Mouse (Mus musculus) G1E (cell line): ENCODE data around the gene Pop5. TPM values are rescaled to one million over a fixed set of nuclear protein-coding genes. Genes with fewer than 3 reads are reported as not detected.

Source experiments
- ATAC-seq: 2 replicates; pipeline ENCODE4 v1.8.0; 2016; ENCODE audit warnings: mild to moderate bottlenecking; ENCODE audit not compliant: insufficient number of reproducible peaks, poor library complexity, low FRiP score, severe bottlenecking; ENCODE audit errors: extremely low read depth
- DNase-seq: peaks from one replicate; pipeline ENCODE4 v3.0.0; 2012; ENCODE audit warnings: low spot score
- H3K27me3 ChIP-seq: 2 replicates; pipeline ENCODE4 v1.6.1; 2012; ENCODE audit warnings: mild to moderate bottlenecking, low read length, inconsistent platforms; ENCODE audit not compliant: insufficient read depth
- H3K36me3 ChIP-seq: replicated peaks from 2 replicates; pipeline ENCODE3; 2012; ENCODE audit warnings: mild to moderate bottlenecking, inconsistent platforms
- H3K4me1 ChIP-seq: 2 replicates; pipeline ENCODE4 v1.6.1; 2012; ENCODE audit warnings: low read depth, low read length, inconsistent platforms, mixed read lengths; ENCODE audit not compliant: insufficient read depth
- H3K4me3 ChIP-seq: 2 replicates; pipeline ENCODE4 v1.5.1; 2012; ENCODE audit warnings: low read depth, mild to moderate bottlenecking, inconsistent platforms, low read length, moderate library complexity, mixed read lengths
- H3K9me3 ChIP-seq: replicated peaks from 2 replicates; pipeline ENCODE4 v1.6.1; 2012; ENCODE audit warnings: inconsistent platforms
- CTCF ChIP-seq: IDR thresholded peaks from 2 replicates; pipeline ENCODE4 v1.5.1; 2012; ENCODE audit warnings: low read depth, low read length, inconsistent platforms, mixed read lengths
- GATA1 ChIP-seq: IDR thresholded peaks from 2 replicates; pipeline ENCODE4 v1.6.1; 2012; ENCODE audit warnings: borderline replicate concordance, low read length, inconsistent platforms, mixed read lengths
- GATA2 ChIP-seq: IDR thresholded peaks from 2 replicates; pipeline ENCODE4 v1.6.1; 2012; ENCODE audit warnings: low read depth, low read length, inconsistent platforms, borderline replicate concordance
- POLR2AphosphoS5 ChIP-seq: IDR thresholded peaks from 2 replicates; pipeline ENCODE4 v1.6.1; 2012; ENCODE audit warnings: low read depth, low read length, inconsistent platforms; ENCODE audit not compliant: insufficient replicate concordance
- TAL1 ChIP-seq: conservative IDR thresholded peaks from 2 replicates; pipeline ENCODE4 v1.6.1; 2012; ENCODE audit warnings: low read depth, low read length, inconsistent platforms, mixed read lengths
- polyA plus RNA-seq: library from polyadenylated mRNA; stranded (reverse); fragments of >175 nt; gene quantifications from 2 replicates; pipeline ENCODE4 v1.2.3, GENCODE M21; 2012
- total RNA-seq, 2 experiments: library from RNA; stranded (forward) in 1 of 2; stranded (reverse) in 1 of 2; fragments of 200-1000 nt in 1 of 2; fragments of >200 nt in 1 of 2; fragmentation: Nextera tagmentation in 1 of 2; gene quantifications; 2 replicates each; pipeline ENCODE4 v1.2.3; 2014 to 2017

The Pop5 gene
- total and polyA plus RNA-seq, 3 experiments: 18.6 to 61.2 (median 24.2) TPM

DNA sequence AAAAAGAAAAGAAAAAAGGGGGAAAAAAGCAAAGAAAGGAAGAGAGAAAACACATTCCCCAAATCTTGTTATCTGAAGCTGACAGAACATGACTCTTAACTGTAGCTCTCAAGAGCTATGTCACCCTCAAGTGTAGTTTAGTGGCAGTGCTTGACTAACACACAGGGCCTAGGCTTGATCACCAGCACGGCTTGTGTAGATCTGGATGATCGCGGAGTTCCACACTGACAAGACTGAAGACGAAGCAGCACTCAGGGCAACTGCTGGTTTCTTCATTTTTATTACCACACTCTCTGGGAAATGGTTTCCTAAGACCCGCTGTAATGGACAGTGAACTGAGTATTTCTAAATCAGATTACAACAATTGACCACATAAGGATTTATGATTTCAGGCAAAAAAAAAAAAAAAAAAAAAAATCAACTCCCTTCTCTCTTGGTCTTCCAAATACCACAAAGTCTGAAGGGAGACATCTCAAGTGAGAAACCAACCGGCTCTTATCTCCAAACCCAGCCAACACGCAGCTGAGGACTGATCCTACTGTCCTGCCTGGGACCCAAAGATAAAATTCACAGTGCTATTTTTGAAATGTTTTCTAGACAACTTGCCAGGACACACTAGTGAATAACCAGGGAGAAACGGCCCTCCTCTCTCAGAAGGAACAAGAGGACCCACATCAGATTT is 31.3 kb downstream of the Pop5 start:
- Histone ChIP-seq H3K4me3 (no peak overlapping the region; the same call in 1 of the 2 replicates), H3K9me3 (no peaks in the 10 kb centered on the region), H3K27me3 (no peaks in the 10 kb centered on the region), H3K36me3 (peaks cover 73% of the 10 kb centered on the region), H3K4me1 (peaks cover 71% of the 10 kb centered on the region)
- TF ChIP-seq CTCF (no peak), TAL1 (peak; percentile 96)
- DNase-seq (peak; percentile 88), ATAC-seq (peak; percentile 88)

DNA sequence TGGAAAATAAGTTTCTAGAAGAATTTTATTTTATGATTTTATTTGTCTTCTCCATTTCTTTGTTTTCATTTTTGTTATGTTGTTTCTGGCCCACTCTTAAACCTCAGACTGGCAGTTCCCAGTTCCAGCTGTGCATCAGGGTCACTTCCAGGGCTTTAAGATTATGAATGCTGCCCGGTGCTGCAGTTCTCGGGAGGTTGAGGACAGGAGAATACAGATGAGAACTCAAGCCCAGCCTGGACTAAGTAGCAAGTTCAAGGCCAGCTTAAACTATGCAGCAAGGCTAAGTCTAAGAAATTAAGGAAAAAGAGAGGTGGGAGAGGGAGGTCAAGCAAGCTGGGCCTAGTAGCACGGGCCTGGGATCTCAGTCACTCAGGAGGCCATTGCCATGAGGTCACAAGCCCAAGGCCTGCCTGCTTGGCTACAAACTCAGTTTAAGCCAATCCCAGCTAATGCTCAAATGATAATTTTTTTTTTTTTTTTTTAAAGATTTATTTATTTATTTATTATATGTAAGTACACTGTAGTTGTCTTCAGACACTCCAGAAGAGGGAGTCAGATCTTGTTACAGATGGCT is 31.9 kb downstream of the Pop5 start:
- TF ChIP-seq GATA1 (no peak), POLR2AphosphoS5 (no peak), CTCF (no peak), GATA2 (no peak), TAL1 (no peak)
- Histone ChIP-seq H3K9me3 (no peaks in the 10 kb centered on the region), H3K4me1 (peaks cover 68% of the 10 kb centered on the region), H3K36me3 (peaks cover 68% of the 10 kb centered on the region), H3K27me3 (no peaks in the 10 kb centered on the region), H3K4me3 (peak overlapping the region; percentile 59; the same call in 1 of the 2 replicates)
- DNase-seq (no peak), ATAC-seq (no peak)

DNA sequence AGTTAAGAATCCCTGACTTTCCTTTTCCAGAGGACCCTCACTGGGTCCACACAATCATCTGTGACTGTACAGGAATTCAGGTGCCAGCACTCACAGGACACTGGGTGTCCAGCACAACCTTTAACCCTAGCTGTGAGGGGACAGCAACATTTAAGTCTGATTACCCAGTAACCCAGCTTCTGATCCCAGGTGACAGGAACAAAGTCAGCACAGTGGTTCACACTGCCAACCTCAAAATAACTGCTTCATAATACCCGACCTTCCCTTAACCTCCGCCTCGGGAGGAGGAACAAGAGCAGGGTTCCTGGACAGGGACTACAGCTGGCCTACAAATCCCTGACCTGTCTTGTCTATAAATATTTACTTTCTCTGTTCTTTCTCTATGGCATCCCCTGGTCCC is 32.6 kb downstream of the Pop5 start:
- Histone ChIP-seq H3K9me3 (no peaks in the 10 kb centered on the region), H3K4me3 (no peak overlapping the region; the same call in 1 of the 2 replicates), H3K36me3 (peaks cover 61% of the 10 kb centered on the region), H3K27me3 (no peaks in the 10 kb centered on the region), H3K4me1 (peaks cover 65% of the 10 kb centered on the region)
- TF ChIP-seq TAL1 (no peak), GATA2 (no peak), POLR2AphosphoS5 (no peak)
- DNase-seq (no peak), ATAC-seq (no peak)

DNA sequence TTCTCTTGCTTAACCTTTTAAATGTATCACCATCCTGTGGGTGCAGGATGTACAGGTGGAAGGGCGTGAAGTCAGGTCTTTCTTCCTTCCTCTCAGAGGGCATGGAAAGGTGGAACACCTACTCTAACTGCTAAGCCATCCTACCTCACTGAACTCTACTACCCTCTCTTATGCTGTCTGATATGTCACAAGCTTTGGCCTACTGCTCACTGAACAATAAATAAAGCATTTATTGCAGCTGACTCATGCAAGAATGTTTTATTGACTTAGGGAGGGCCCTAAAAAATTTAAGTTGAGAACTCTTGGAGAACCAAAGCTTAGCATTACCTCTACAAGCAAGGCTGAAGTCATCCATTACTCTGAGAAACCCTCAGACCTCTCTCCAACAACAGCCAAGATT is 34.3 kb downstream of the Pop5 start:
- H3K27me3 ChIP-seq: no peaks in the 10 kb centered on the region
- H3K4me1 ChIP-seq: peaks cover 70% of the 10 kb centered on the region
- DNase-seq (no peak), ATAC-seq (no peak)
- H3K36me3 ChIP-seq: peaks cover 48% of the 10 kb centered on the region
- no peaks in the 10 kb centered on the region for H3K9me3 ChIP-seq
- no peak for TF ChIP-seq TAL1
- TF ChIP-seq CTCF: no peak
- no peak for TF ChIP-seq GATA2
- no peak for TF ChIP-seq POLR2AphosphoS5
- no peak for TF ChIP-seq GATA1
- H3K4me3 ChIP-seq: no peak overlapping the region

DNA sequence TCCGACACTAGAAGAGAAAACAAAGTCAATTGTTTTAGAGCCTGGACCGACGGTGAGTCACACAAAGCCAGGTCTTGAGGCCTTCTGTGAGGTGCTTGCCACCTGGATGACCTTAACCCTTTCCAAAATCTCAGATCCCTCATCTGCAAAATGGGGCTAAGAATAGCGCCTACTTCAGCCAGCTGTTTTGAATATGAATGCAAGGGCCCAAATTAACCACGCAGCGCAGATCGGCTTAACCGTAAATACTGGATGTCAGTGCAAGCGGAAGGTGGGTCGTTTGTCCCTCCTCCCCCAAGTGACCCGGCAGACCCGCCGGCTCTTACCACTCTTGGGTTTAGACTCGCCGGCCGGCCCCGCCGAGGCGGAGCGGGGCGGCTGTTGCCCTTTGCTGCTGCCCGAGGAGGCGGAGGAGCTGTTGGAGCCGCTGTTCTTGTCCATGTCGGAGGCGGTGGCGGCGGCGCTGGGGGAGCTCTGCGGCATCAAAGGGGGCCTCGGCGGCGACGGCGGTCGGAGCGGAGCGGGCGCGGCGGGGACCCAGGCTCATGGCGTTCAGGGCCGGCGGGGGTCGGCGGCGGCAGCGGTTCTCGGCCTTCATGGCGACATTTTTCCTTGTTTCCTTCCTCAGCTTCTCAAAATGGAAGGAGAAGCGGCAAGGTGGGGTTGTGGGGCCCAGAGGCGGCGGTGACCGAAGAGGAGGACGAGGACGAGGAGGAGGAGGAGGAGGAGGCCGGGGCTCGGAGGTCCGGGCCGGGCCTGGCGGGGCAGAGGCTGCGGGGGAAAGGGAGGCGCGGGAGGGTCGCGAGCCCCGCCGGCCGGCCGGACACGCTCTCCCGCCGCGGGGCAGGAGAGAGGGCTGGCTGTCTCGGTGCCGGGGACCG is 36.5 kb downstream of the Pop5 start:
- DNase-seq (peak; percentile 32), ATAC-seq (no peak)
- Histone ChIP-seq H3K4me3 (peak overlapping the region; percentile 87), H3K4me1 (peaks cover 61% of the 10 kb centered on the region), H3K27me3 (no peaks in the 10 kb centered on the region), H3K9me3 (peaks cover 3% of the 10 kb centered on the region; the same call in 1 of the 2 replicates), H3K36me3 (peaks cover 33% of the 10 kb centered on the region)
- TF ChIP-seq TAL1 (no peak), GATA1 (no peak), POLR2AphosphoS5 (no peak)

DNA sequence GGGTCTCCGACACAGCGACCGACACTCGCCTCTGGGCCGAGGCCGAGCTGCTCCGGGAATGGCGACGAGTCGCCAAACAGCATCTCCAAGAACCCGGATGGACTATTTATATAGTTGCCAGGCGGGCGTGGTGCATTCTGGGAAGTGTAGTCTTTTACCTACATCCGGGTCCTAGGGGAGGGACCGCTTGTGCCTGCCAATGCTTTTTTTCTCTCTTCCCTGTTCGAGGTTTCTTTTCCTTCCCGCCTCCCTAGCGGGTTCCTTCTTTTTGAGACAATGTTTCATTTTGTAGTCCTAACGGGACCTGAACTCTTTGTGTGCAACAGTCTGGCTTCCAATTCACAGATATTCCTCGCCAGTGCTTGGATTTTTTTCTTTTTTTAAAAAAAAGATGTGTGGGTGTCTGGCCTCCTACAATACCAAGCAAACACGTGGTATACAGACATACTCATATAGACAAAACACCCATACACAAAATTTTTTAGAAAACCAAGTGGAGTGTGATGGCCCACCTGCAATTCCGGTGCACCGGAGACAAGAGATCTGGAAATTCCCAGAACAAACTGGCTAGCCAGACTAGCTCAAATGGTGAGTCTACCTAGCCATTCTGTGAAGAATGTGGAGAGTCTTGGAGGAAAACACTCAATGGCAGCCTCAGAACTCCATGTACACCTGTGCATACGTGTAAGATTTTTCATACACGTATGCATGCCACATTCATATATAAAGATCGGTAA is 37.3 kb downstream of the Pop5 start, which contains the start of gene Rnf10:
TSS of gene Rnf10 (minus strand) at position 87 of the 737 bp plus-strand sequence.
- peak within 1 kb of the TSS; percentile 87 for H3K4me3 ChIP-seq
- no peak for TF ChIP-seq GATA2
- no peak for TF ChIP-seq POLR2AphosphoS5
- no peak for TF ChIP-seq CTCF
- no peak for TF ChIP-seq GATA1
- TF ChIP-seq TAL1: no peak
- peak; percentile 82 for DNase-seq

More for the DNA sequence above, 37.3 kb downstream of the Pop5 start, which contains the start of gene Rnf10:
- peak; percentile 74 for ATAC-seq
- Histone ChIP-seq H3K36me3 (peaks cover 29% of the 10 kb centered on the region), H3K9me3 (peaks cover 3% of the 10 kb centered on the region; the same call in 1 of the 2 replicates), H3K27me3 (no peaks in the 10 kb centered on the region), H3K4me1 (peaks cover 56% of the 10 kb centered on the region)
